Mouse (Mus musculus) erythroblast, embryonic 14.5 days (primary cell): Measurements from ENCODE around the gene AC109138.7.

ENCODE experiments used
- GATA1 ChIP-seq: IDR thresholded peaks from 2 replicates; pipeline ENCODE4 v1.6.1; 2012; ENCODE audit warnings: low read length, inconsistent platforms, mixed read lengths
- TAL1 ChIP-seq: IDR thresholded peaks from 3 replicates; pipeline ENCODE4 v1.6.1; 2012; ENCODE audit warnings: low read length, inconsistent platforms, mixed read lengths

DNA sequence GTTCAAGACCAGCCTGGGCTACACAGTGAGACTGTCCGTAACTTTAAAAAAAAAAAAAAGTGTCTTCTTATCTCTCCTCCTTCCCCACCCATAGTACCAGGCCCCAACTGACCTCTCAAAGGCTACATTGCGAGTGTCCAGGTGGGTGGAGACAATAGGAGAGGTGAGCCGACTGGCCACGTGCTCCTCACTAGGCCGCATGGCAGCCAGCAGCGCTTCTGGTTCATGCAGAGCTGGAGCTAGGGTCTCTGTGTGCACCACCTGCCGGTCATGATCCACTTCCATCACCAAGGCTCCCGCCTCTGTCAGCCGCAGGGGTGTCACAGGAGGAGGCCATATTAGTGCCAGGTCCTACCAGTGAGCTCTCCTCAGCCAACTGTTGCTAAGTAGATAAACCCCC is 66.3 kb downstream of the AC109138.7 start:
- TF ChIP-seq GATA1 (no peak), TAL1 (no peak)
